Mouse (Mus musculus): Measurements from ENCODE around the gene 4932438H23Rik. TPM values are rescaled to one million over a fixed set of nuclear protein-coding genes. Genes with fewer than 3 reads are reported as not detected.

4932438H23Rik gene
- total RNA-seq (2021): under 1 TPM; 0.32 to 0.74 TPM
- long read RNA-seq, experiment 1: 0 reads
- long read RNA-seq, experiment 2: 0 reads

DNA sequence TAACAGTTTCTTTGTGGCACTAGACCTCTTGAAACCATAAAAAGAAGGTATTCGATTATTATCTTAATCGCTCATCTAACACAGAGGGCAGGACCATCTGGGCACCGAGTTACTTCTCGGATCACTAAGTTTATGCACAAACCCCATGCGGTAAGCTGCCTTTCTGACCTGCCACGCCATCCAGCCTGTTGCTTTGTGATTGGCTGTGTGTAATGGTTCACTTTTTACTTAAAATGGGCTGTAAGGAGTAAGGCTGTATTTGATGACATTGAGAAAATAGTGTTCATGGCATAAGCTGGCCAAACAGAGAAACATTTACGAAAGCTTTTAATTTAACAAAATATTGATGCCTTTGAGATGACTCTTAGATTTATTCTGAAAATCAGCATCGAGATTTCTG lies at the start of gene 4932438H23Rik:
Gene 4932438H23Rik, minus strand, starts transcription at position 101 of the 400 bp plus-strand sequence.
- intact Hi-C loops (cut with DNase I): no loop called here

DNA sequence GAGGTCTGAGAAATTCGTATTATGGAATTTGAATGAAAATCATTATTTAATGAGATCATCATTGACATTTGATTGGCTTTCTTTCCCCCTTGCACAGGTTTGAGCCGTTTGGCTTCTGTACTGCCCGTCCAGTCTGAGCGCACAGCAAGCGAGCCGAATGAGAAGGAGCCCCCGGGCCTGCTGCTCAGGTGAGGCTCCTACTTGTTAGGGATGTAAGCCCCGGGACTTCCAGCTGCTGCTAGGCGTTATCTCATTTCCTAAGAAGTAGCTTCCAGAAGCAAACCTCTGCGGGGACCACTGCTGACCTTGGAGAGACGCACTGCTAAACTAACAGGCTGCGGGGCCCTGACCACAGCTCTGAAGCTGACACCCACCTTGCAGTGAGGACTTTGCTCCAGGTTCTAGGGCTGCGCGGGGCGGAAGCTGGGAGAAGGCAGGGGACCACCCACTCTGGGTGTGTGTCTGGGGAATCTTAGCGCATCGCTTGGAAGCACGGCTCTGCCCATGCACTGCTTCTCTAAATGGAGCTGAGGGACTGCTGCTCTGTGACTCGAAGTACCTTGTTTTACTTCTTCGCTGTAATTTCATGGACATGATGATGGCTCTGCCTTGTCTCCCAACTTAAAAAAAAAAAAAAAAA lies 46.2 kb upstream of the 4932438H23Rik start:
- DNase-seq: no peak
- intact Hi-C loops (cut with DNase I): no loop called here

More for the DNA sequence above, at the start of gene 4932438H23Rik:
- no peak for DNase-seq

DNA sequence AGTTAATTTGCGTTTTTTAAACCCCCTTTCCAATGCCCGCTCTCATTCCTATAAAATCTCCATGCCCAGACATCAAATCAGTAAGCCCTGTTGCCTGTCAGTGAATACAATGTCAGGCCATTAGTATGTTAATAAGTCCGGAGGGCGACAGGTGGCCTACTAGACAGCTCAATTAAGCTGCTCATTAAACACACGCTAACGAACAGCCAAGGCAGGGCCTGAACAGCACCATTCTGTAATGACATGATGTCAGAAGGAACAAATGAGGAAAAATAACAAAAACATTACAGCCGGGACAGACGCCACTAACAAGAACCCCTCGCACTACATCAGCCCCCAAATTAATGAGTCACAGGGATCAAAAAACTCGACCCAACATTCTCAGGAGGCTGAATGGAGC lies 45.5 kb upstream of the 4932438H23Rik start:
- intact Hi-C loops (cut with DNase I): no loop called here
- no peak for DNase-seq

DNA sequence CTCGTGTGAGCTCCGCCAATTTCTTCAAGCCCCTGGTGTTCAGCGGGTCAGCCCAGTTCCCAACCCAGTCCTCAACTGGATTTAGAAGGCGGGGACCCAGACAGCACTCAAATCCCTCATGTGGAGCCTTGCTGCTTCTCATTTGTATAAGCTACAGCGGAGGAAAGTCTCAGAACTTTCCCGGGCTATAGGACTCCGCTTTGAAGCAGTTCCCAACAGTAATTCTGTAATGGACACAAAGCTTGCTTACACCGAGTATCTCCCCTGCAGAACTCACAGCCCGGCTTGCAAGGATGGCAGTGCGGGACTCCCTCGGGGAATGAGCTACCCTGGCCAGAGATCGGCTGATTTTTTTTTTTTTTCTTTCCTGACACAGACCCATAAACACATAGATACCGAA lies 45.1 kb upstream of the 4932438H23Rik start:
- DNase-seq: no peak
- intact Hi-C loops (cut with DNase I): no loop called here

DNA sequence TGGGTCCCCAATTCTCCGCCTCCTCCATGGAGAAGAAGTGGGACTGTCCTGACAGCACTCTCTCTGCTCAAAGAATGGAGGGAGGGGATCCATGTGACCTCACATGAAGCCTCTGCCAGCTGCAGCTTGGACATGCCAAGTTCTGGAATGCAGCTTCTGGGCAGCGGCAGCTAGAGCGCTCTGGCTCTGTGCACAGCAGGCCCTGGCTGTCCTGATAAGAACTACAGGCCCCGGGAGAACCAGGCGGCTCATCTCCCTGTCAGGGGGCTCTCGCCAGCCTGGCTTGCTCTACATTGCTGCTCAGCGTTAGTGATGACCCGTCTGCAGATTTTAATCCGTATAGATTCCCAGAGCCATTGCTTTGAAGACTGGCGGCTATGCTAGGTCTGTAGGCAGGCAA lies 44.6 kb upstream of the 4932438H23Rik start:
- DNase-seq: no peak
- intact Hi-C loops (cut with DNase I): no loop called here

DNA sequence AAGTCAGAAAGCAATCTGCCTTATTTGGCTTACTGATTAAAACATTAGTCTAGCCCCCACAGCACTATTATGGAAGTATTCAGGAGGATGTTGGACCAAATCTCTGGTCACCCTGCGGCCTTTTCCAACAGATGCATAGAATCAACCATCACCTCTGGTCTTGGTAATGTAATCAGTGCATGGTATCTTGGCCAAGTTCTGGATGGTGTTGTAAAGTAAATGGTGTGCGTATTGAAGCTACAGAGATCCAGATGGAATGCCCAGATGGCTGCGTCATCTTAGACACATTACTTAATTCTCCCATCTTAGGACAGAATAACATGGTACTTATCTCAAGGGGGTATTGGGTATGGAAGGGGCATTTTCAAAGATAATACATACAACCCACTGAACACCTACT lies 43.8 kb upstream of the 4932438H23Rik start:
- intact Hi-C loops (cut with DNase I): no loop called here
- no peak for DNase-seq

DNA sequence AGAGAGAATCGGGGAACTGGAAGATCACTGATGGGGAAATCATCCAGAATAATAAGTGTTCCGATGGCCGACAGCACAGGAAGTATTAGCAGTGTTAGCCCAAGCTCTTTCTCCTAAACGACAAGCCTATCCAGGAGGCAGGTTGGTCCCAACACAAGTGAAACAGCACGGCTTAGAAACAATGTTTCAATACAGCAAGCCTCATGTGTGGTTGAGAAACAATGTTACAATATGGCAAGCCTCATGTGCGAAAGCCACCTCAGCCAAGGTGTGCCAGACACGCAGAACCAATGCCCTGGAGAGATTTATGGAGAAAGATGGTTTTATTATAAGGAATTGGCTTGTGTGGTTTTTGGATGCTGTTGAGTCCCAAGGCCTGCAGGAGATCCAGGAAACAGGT lies 43.2 kb upstream of the 4932438H23Rik start:
- intact Hi-C loops (cut with DNase I): no loop called here

DNA sequence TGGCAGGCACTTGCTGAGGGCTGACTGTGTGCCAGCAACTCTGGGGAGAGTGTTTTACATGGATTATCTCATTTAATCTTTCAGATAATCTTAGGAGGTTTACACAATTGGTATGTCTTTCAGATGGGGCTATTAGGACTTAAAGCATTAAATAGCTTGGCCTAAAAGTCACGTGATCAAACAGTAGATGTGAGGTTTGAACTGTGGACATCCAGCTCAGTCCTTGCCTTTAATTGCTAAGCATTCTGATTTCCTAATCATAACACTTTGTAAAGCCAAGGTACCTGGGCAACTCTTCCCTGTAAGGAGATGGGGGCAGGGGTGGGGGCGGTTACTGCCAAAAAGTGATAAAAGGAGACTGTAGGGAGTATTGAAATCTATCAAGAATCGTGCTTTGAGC lies 41.7 kb upstream of the 4932438H23Rik start:
- DNase-seq: no peak
- intact Hi-C loops (cut with DNase I): no loop called here

More for the DNA sequence above, 43.2 kb upstream of the 4932438H23Rik start:
- no peak for DNase-seq

DNA sequence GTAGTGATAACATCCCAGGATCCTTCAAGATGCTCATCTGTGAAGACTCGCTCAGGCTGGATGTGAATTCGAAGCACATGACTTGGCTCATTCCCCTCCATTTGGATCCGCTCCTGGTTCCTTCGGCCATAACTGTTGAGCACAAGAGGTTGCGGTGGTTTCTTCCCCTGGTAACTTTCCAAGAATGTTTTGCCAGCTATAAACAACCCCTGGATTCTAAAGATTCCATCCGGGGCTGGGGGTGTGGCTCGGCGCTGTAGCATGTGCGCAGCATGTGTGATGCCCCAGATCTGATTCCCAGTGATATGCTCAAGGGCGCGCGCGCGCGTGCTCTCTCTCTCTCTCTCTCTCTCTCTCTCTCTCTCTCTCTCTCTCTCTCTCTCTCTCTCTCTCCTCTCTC lies 35.0 kb upstream of the 4932438H23Rik start:
- intact Hi-C loops (cut with DNase I): no loop called here
- no peak for DNase-seq

DNA sequence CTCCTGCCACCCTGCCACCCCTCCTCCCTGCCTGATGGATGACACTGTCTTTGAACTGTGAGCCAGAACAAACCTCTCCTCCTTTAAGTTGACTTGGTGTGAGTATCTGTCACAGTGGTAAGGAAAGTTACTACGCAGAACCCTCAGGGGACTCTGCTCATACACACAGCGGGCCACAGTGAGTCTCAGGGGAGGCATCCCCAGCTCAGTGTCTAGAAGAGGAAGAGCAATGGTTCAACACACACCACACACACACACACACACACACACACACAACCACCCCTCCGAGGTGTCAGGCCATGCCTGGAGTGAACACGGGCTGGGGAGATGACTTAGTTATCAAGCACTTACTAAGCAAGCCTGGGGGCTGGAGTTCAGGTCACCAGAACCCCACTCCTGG lies 33.5 kb upstream of the 4932438H23Rik start:
- intact Hi-C loops (cut with DNase I): no loop called here
- DNase-seq: no peak

DNA sequence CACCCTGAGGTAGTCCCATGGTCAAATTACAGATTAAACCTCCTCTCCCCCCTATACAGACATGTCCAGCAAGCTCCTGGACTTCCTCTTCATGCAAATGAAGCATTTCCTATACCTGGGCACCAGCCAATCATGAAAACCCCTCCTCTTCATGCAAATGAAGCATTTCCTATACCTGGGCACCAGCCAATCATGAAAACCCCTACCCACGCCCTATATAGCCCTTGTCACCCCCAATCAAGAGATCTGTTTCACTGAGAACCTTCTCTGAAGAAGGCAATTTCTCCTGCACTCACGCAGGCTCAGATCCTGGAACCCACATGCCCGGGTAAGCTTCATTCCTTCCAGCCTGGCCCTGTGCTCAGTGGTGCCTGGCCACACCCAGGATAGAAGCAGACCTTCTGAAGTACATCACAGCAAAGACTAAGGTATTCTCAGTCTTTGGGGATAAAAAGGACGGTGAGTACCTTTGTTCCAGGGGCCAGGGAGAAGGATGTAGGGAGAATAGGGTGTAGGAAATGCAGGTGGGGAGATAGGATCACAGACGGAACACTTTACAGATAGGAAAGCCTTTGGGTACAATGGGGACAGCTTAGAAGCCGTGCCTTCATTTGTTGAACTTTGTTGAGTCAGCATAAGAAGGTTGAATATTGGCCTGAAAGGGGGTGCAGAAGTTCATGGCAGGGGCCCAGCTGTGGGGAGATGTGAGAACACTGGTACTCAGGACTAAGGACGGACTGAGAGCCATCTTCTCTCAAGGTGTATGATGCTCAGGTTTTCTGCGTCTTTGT lies 32.0 kb upstream of the 4932438H23Rik start:
- intact Hi-C loops (cut with DNase I): no loop called here

DNA sequence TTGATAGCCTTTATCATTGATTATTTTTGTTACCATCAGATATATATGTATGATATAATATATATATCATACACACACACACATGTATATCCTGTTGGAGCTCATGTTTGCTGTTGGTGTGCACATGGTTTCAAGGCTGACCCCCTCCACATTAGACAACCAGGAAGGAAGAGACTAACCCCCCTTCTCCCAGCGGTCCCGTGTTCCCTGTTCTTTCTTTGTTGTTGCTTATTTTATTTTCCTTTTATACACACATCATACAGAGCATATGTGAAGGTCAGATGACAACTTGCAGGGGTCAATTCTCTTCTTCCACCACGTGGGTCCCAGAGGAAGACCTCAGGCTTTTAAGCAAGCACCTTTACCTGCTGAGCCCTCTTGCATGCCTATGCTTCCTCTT lies 29.3 kb upstream of the 4932438H23Rik start:
- intact Hi-C loops (cut with DNase I): no loop called here

More for the DNA sequence above, 32.0 kb upstream of the 4932438H23Rik start:
- no peak for DNase-seq

DNA sequence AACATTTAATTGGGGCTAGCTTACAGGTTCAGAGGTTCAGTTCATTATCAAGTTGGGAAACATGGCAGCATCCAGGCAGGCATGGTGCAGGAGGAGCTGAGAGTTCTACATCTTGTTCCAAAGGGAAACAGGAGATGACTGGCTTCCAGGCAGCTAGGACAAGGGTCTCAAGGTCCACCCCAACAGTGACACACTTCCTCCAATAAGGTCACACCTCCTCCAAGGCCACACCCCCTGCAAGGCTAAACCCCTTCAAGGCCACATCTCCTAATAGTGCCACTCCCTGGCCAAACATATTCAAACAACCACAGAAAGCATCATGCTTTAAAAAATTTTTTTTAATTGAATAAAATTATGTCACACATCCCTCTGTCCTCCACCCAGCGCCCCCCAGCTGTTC lies 28.9 kb upstream of the 4932438H23Rik start:
- intact Hi-C loops (cut with DNase I): no loop called here
- DNase-seq: no peak

More for the DNA sequence above, 29.3 kb upstream of the 4932438H23Rik start:
- DNase-seq: no peak

DNA sequence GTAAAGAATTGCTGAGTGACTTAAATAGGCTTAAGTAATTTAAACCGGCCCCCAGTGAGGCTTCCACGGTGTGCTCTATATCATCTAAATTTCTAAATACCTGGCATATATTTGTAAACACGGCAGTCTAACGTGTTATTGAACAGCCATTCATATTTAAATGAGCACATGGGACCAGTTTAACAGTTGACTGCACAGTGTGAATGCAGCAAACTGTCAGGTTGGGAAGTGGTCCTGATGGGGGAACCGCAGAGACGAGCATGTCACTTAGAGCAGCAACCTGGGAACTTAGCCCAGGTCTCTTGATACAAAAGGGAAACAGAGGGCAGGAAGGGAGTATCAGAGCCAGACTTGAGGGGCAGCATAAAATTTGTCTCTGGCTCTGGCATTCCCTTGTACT lies 25.0 kb upstream of the 4932438H23Rik start:
- DNase-seq: no peak
- intact Hi-C loops (cut with DNase I): no loop called here

DNA sequence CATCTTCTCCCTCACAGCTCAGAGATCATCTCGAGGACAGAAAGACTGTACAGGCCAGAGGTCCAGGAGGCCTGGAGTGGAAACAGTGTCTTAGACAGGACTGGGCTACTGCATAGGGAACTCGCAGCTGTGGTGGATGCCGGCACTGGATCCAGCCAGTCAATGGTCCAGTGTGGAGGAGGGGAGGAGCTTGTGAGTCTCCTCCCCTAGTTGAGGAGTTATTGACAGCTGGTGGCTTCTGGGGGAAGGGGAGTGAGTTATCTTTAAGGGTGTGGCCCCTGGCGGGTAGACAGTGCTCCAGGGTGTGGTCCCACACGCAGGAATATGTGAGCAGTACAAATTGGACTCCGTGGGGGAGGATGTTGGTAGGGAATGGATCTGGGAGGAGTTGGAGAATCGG lies 21.8 kb upstream of the 4932438H23Rik start:
- intact Hi-C loops (cut with DNase I): no loop called here
- no peak for DNase-seq

DNA sequence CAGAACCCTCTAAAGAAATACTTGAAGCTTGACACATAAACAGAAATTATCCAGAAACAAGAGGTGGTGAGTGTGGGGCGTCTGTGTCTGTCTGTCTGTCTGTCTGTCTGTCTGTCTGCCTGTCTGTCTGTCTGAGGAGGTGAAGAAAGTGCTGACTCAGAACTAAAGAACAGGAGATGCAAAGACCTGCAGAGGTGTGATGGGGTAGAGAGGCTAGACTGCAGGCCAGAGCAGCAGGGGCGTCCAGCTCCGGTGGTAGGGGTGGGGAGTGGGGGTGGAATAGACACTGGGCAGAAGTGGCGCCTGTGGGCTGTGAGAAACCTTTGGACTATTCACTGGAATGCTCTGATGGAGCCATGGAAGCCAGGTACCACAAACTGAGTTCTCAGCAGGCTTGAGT lies 21.1 kb upstream of the 4932438H23Rik start:
- intact Hi-C loops (cut with DNase I): no loop called here
- no peak for DNase-seq

DNA sequence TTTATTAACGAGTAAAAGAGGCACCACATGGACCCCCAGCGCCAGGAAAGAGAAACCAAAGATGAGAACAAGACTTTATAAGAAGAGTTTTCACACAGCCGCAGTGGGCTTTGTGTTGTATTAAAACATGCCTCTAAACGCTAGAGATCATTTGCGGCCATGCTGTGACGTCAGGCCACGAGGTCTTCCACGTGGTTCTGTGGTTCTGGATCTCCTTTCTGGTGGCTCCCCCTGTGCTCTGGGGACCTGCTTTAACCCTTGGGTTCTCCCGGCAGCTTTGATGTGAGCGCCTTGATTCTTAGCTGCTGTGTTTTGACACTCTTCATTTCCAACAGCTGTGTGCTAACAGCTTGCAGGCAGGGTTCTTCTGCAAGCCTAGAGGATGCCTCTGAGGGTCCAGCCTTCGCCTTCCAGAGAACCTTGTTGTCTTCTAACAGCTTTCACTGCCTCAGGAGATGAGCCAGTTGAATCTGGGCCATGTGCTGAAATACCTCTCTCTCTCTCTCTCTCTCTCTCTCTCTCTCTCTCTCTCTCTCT lies 16.1 kb upstream of the 4932438H23Rik start:
- intact Hi-C loops (cut with DNase I): no loop called here

DNA sequence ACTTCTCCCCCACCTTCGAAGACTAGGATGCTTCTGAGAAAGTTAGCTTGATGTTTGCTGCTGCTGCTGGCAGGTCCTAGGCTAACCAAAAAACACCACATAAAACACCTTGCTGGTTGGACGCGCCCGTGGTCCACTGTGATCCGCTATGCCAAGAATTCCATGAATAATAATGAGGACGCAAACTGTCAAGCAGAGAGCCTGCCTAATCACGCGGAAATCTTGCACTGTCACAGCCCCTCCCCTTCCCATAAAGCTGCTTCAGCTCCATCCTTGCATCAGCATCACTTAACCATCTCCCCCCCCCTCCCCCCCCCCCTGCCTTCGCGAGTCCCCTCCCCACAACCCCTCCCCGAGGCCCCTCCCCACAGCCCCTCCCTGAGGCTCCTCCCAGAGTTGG lies 12.7 kb upstream of the 4932438H23Rik start:
- intact Hi-C loops (cut with DNase I): no loop called here
- DNase-seq: no peak

More for the DNA sequence above, 16.1 kb upstream of the 4932438H23Rik start:
- DNase-seq: no peak

DNA sequence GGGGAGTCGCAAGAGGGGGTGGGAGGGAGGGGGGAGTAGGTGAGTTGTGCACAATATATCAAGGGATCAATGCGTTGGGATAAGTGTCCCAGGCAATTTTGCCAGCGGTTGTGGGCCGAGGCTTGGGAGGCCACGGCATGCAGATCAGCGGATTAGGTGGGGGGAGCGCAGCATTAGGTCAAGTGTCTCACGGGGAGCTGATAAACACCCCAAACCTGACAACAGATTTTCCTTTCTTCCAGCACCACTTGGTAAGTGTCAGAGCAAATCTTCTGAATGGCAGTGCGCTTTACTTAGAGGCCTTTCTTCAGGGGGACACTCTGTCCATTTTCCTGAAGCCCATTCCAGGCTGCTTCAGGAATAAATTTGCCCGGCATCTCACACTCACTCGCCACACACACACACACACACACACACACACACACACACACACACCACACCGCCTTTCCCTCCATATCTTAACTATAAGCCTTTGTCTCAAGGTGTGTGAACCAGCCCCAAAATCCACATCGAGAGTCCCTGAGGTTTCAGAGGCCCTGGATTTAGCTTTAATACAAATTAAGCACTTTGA lies 10.6 kb upstream of the 4932438H23Rik start:
- DNase-seq: no peak
- intact Hi-C loops (cut with DNase I): no loop called here

DNA sequence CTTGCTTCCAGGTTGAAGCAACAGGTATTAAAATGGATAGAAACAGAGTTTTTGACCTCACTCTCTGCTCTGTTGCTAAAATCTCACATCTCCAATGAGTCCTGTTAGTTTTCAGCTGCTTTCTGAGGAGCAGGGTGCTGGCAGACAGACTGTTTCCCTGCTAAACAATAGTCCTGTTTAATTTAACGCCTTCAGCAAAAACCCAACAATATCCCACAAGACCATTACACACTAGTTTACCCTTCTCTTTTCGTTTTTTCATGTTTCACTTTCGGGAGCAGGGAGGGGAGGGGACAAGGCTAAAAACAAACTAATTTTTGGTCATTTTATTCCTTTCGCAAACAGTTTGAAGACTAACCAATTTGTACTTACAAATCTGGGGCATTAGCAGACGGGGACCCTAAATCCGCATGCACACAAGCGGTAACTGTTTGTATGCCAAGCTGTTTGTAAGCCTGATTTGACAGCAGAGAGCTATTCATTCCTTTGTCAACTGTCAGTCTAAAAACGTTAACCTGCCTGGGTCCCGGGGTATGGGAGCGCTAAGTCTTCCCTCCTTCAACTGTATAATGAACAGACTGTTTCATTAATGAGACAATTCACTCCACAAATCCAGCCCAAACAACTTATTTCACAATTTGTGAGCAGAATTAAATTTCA lies 10.0 kb upstream of the 4932438H23Rik start:
- DNase-seq: no peak
- intact Hi-C loops (cut with DNase I): no loop called here

DNA sequence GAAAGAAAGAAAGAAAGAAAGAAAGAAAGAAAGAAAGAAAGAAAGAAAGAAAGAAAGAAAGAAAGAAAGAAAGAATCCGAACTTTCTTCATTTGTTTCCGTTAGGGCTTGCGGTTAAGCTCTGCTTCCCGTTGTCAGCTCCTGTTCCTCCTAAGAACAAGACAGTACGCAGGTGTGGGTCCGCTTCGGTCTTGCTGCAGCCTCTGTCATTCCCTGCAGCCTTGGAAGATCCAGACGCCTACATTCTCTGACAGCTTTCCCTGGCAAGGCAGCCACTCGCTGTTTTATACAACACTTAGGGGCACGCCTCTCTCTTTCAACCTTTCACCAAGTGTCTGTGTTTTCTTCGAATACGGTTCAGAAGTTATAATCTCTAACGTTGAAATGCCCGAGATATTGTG lies 8.5 kb upstream of the 4932438H23Rik start:
- DNase-seq: no peak
- intact Hi-C loops (cut with DNase I): no loop called here

Measured in gastrocnemius, postnatal 36 days (tissue).